In genomic region chr13:60015854-60016366, GRCm38 (mm10) we compare ENCODE assay signal across 11 mouse cellular contexts.
DNase-seq lines count a peak whose midpoint lies in the region; ATAC-seq lines count a peak whose summit lies in the region.
"Had no signal": no experiment of that assay in that cellular context is flagged by ENCODE, and none has a peak within 500 bp of the region (broad histone marks: within the 10 kb centered on the region; RNA-seq: fewer than 3 reads in every experiment).

No protein-coding gene starts in this region.

- H3K9ac ChIP-seq in heart, embryonic 15.5 days, result no peak overlapping the region

- WGBS in heart, embryonic 15.5 days, result 52% methylated on average over 8 of the region's 8 CpGs

- no peaks in the 10 kb centered on the region for H3K36me3 ChIP-seq in heart, embryonic 15.5 days

- no peaks in the 10 kb centered on the region for H3K9me3 ChIP-seq in heart, embryonic 15.5 days (replicated peaks)

- DNase-seq in retina, postnatal 1 day, result peak; percentile 14
- DNase-seq in retina, embryonic 14.5 days (ENCODE audit: low spot score), result no peak
- peak; percentile 72 to 84 for DNase-seq in kidney, postnatal 36 days
- peak; percentile 31 for DNase-seq in testis, postnatal 14 days (ENCODE audit: low spot score)
- no peak for DNase-seq in Muller cell, postnatal 12 days (ENCODE audit: inconsistent ontology term)
- no peak for DNase-seq in spleen, adult 12 weeks (ENCODE audit: low spot score)
- no peak for DNase-seq in left cerebral cortex, adult 9 months (ENCODE audit: low spot score in 2 of 2)
- DNase-seq: cerebellum, adult 9-11 months; spleen, adult 18-20 months had no signal

- H3K4me2 ChIP-seq in heart, embryonic 15.5 days, result no peak overlapping the region

- ATAC-seq in heart, embryonic 15.5 days (replicated peaks; ENCODE audit: insufficient number of reproducible peaks, insufficient read depth, low FRiP score, low read depth), result no peak

- H3K27me3 ChIP-seq in heart, embryonic 15.5 days, result no peaks in the 10 kb centered on the region

- H3K4me3 ChIP-seq in heart, embryonic 15.5 days, result no peak overlapping the region
- H3K4me3 ChIP-seq: myocyte had no signal

- peak overlapping the region; percentile 6 for H3K27ac ChIP-seq in heart, embryonic 15.5 days

- H3K4me1 ChIP-seq in heart, embryonic 15.5 days (replicated peaks), result peaks cover 16% of the 10 kb centered on the region

Comparison
In these comparisons a context has a peak if more than half of its experiments do, and no peak if none do; other contexts are left out.
1. DNase-seq: peak in retina, postnatal 1 day (single experiment), kidney, postnatal 36 days (2 of 2) and testis, postnatal 14 days (single experiment); none in retina, embryonic 14.5 days (single experiment), Muller cell, postnatal 12 days (single experiment), spleen, adult 12 weeks (single experiment) and left cerebral cortex, adult 9 months (0 of 2).